Mouse (Mus musculus) liver, embryonic 13.5 days (tissue): Measurements from ENCODE around the gene Pdhx. TPM values are rescaled to one million over a fixed set of nuclear protein-coding genes. Genes with fewer than 3 reads are reported as not detected.

ENCODE experiments used
- ATAC-seq: fragments of 200-750 bp; cut with Nextera tagmentation; 2 replicates; pipeline ENCODE4 v1.8.0; 2017; ENCODE audit warnings: low read depth, mild to moderate bottlenecking, moderate number of reproducible peaks, moderate library complexity
- DNase-seq: peaks from one replicate; pipeline ENCODE4 v3.0.0; 2022
- H3K27ac ChIP-seq: fragments of 300-500 bp; sonication (generic); 2 replicates; pipeline ENCODE4 v1.5.1; 2015; ENCODE audit warnings: moderate library complexity, mild to moderate bottlenecking, inconsistent platforms
- H3K27me3 ChIP-seq: fragments of 300-500 bp; sonication (generic); 2 replicates; pipeline ENCODE4 v1.6.1; 2015; ENCODE audit warnings: mild to moderate bottlenecking, inconsistent platforms
- H3K36me3 ChIP-seq: fragments of 300-500 bp; sonication (generic); 2 replicates; pipeline ENCODE4 v1.6.1; 2015; ENCODE audit warnings: mild to moderate bottlenecking, inconsistent platforms
- H3K4me1 ChIP-seq: fragments of 300-500 bp; sonication (generic); replicated peaks from 2 replicates; pipeline ENCODE4 v1.6.1; 2015; ENCODE audit warnings: inconsistent platforms
- H3K4me2 ChIP-seq: fragments of 300-500 bp; sonication (generic); 2 replicates; pipeline ENCODE4 v1.6.1; 2015; ENCODE audit warnings: inconsistent platforms, mild to moderate bottlenecking, moderate library complexity
- H3K4me3 ChIP-seq: fragments of 300-500 bp; sonication (generic); replicated peaks from 2 replicates; pipeline ENCODE4 v1.5.1; 2015; ENCODE audit warnings: mild to moderate bottlenecking, inconsistent platforms
- H3K9ac ChIP-seq: fragments of 300-500 bp; sonication (generic); 2 replicates; pipeline ENCODE4 v1.6.1; 2015; ENCODE audit warnings: mild to moderate bottlenecking, inconsistent platforms
- H3K9me3 ChIP-seq: fragments of 300-500 bp; sonication (generic); replicated peaks from 2 replicates; pipeline ENCODE4 v1.6.1; 2016; ENCODE audit warnings: inconsistent platforms
- WGBS: fragments of 180-500 bp; shearing (Covaris S2); methylation state at CpG from one replicate; pipeline ENCODE4 v1.1.7; 2015; ENCODE audit not compliant: insufficient replicate concordance; 5-methylcytosine and 5-hydroxymethylcytosine counted together
- polyA plus RNA-seq: library from polyadenylated mRNA; unstranded; fragments of >200 nt; fragmentation: Nextera tagmentation; extraction: Ambion mirVana; gene quantifications from 2 replicates; pipeline ENCODE4 v1.2.1, GENCODE M21; 2015

Gene Pdhx
- polyA plus RNA-seq, 1 experiment from 2014 or later = 25.7 TPM

GRCm38 (mm10) chr2:103055820-103056219 is 17.5 kb downstream of the Pdhx start:
- no peak for DNase-seq
- no peak for ATAC-seq
- WGBS = 79% methylated on average over 6 of the region's 6 CpGs
- no peak overlapping the region for H3K4me3 ChIP-seq
- no peaks in the 10 kb centered on the region for H3K9me3 ChIP-seq
- H3K27ac ChIP-seq = no peak overlapping the region
- H3K4me2 ChIP-seq = no peak overlapping the region
- H3K27me3 ChIP-seq = no peaks in the 10 kb centered on the region
- H3K9ac ChIP-seq = no peak overlapping the region
- H3K4me1 ChIP-seq = 0 out of 2 replicates have a peak, but pooled peaks cover 3% of the 10 kb centered on the region
- H3K36me3 ChIP-seq = peaks cover 7% of the 10 kb centered on the region; the same call in 1 of the 2 replicates

DNA sequence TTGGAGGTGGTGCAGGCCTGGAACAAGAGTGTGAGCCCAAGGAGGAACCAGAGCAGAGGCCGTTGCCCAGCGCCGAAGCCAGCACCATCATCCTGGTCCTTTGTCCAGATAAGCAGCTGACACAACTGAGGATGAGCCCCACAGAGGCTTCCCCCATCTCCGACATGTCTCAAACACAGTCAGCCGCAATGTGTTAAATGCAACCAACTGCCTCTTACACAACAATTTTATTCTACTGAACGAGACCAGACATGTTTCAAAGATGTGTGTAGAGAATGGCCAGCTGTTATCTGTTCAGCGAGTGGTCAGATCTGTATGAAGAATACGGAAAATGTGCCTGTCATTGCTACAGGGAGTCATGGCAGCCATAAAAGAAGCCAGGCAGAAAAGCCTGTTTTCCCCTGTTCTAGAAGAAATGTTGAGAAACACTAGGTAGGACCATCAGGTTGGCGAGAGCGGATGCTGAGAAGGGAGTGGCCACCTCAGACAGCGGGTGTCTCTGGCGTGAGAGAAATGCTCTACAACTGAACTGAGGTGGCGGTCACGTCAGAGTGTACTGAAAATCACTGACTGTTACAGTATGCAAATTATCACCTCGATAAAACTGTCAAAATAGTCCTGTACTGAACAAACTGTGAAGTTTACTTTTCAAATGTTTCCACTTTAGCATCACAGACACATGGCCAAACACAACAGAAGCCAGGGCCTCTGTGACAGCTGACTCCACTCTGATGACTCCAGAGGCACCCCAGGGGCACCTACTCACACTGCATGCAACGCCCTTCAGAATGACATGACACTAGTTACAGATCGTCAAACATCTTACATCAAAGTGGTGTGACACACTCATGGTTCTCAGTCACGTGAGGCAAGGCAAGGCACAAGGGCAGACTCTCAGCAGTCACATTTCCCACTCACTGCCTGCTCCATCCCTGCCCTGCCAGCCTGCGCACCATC is 21.1 kb downstream of the Pdhx start:
- ATAC-seq = no peak
- no peak for DNase-seq
- Histone ChIP-seq H3K4me2 (no peak overlapping the region), H3K36me3 (no peaks in the 10 kb centered on the region; the same call in 1 of the 2 replicates), H3K9ac (no peak overlapping the region), H3K9me3 (no peaks in the 10 kb centered on the region), H3K4me3 (no peak overlapping the region), H3K4me1 (no peaks in the 10 kb centered on the region), H3K27me3 (no peaks in the 10 kb centered on the region), H3K27ac (no peak overlapping the region)
- WGBS = 80% methylated on average over 19 of the region's 19 CpGs

- Histone ChIP-seq H3K4me2 (no peak overlapping the region), H3K9me3 (no peaks in the 10 kb centered on the region), H3K4me3 (no peak overlapping the region), H3K36me3 (peaks cover 6% of the 10 kb centered on the region), H3K4me1 (no peaks in the 10 kb centered on the region), H3K27ac (no peak overlapping the region), H3K27me3 (no peaks in the 10 kb centered on the region), H3K9ac (no peak overlapping the region)
- 82% methylated on average over 2 of the region's 2 CpGs for WGBS
- DNase-seq (no peak), ATAC-seq (no peak)
Measured at GRCm38 (mm10) chr2:103045286-103045685, 28.0 kb downstream of the Pdhx start.

- no peak overlapping the region for H3K4me3 ChIP-seq
- H3K9ac ChIP-seq = no peak overlapping the region
- H3K4me2 ChIP-seq = no peak overlapping the region
- 87% methylated on average over 8 of the region's 8 CpGs for WGBS
- ATAC-seq = no peak
- H3K4me1 ChIP-seq = no peaks in the 10 kb centered on the region
- peaks cover 13% of the 10 kb centered on the region for H3K36me3 ChIP-seq
- no peaks in the 10 kb centered on the region for H3K9me3 ChIP-seq
- DNase-seq = no peak
- H3K27ac ChIP-seq = no peak overlapping the region
- no peaks in the 10 kb centered on the region for H3K27me3 ChIP-seq
Measured at GRCm38 (mm10) chr2:103040896-103041295, 32.4 kb downstream of the Pdhx start.

DNA sequence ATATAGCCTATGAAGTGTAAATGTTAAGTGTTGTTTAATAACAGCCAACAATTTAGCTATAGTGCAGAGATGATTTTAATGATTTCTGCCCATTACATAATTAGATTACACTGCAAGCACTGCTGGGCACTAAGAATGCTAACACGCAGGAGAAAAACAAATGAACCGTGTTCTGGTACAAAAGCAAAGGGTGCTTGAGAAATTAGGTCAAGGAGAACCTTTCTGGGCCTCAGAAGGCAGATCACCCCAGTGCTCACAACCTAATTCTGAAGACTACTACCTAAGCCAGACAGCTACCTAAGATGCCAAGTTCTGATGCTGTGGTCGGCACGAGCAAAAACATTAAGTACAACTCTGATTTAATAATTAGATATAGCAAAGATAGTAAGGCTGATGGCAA is 35.5 kb downstream of the Pdhx start:
- DNase-seq = no peak
- 87% methylated on average over 4 of the region's 4 CpGs for WGBS
- Histone ChIP-seq H3K9me3 (no peaks in the 10 kb centered on the region), H3K4me1 (no peaks in the 10 kb centered on the region), H3K4me3 (no peak overlapping the region), H3K27ac (no peak overlapping the region), H3K9ac (no peak overlapping the region), H3K36me3 (peaks cover 20% of the 10 kb centered on the region), H3K27me3 (no peaks in the 10 kb centered on the region), H3K4me2 (no peak overlapping the region)
- ATAC-seq = no peak

- Histone ChIP-seq H3K9me3 (no peaks in the 10 kb centered on the region), H3K9ac (no peak overlapping the region), H3K4me1 (peaks cover 26% of the 10 kb centered on the region), H3K27ac (no peak overlapping the region), H3K36me3 (peaks cover 17% of the 10 kb centered on the region), H3K4me2 (no peak overlapping the region), H3K27me3 (no peaks in the 10 kb centered on the region), H3K4me3 (no peak overlapping the region)
- no peak for DNase-seq
- 88% methylated on average over 3 of the region's 3 CpGs for WGBS
- no peak for ATAC-seq
Measured at GRCm38 (mm10) chr2:103022728-103023127, 50.6 kb downstream of the Pdhx start.

GRCm38 (mm10) chr2:103020191-103020987 is 52.9 kb downstream of the Pdhx start:
- ATAC-seq = no peak
- WGBS = 77% methylated on average over 4 of the region's 4 CpGs
- Histone ChIP-seq H3K4me2 (no peak overlapping the region), H3K36me3 (peaks cover 15% of the 10 kb centered on the region; the same call in 1 of the 2 replicates), H3K27ac (no peak overlapping the region), H3K9ac (no peak overlapping the region), H3K27me3 (no peaks in the 10 kb centered on the region), H3K9me3 (no peaks in the 10 kb centered on the region), H3K4me1 (peaks cover 38% of the 10 kb centered on the region), H3K4me3 (no peak overlapping the region)
- no peak for DNase-seq

DNA sequence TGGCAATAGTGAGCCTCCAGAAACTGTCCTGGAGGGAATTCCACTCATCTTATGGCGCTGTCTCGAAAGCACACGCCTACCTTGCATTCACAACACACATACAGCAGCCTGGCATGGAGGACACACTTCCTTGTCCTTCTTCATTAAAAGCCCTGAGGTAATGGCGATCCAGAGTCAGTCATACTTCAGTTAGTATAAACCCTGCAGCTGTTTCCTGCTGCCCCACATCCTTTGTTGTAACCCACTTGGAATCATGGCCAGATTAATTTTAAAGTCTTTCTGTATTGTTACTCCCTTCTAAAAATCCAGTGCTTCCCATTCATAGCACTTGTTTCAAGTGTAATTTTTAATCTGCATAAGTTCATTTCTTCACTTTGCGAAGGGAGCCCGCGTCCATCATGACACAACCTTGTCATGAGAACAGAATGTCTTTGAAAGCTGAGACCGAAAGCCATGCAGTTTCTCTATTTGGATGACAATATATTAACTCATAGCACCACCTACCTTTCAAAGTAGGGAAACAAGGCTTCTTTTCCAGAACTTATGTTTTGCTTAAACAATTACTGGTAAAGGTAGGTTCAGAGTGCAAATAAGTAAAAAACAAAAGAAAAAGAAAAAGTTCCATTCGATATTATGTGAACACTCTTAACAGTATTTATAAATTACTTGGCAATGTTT is 54.4 kb downstream of the Pdhx start:
- ATAC-seq (no peak), DNase-seq (no peak)
- 74% methylated on average over 9 of the region's 9 CpGs for WGBS

DNA sequence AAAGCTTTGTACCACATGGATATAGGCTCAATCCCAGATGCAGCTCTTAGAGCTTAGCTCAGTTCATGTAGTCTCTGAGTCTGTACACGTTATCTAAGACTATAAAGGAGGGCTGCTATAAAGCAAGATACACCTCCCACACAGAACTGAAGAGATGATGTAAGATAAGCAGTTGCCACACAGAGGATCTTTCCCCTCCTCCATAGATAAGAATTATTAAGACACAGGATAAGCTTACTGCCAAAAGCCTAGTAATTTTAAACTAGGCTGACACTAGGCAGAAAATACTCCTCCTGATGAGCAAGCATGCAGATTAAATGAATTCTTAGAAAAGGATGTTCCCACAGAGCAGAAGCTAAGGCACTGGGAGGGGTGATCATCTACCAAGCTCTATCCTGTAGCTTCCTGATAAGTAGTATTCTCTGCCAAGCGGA is 55.9 kb downstream of the Pdhx start:
- peak overlapping the region; percentile 32 for H3K4me2 ChIP-seq
- 17% methylated on average over 2 of the region's 2 CpGs for WGBS
- no peaks in the 10 kb centered on the region for H3K27me3 ChIP-seq
- no peak overlapping the region for H3K4me3 ChIP-seq
- no peak overlapping the region for H3K9ac ChIP-seq
- H3K36me3 ChIP-seq = 0 out of 2 replicates have a peak, but pooled peaks cover 7% of the 10 kb centered on the region
- DNase-seq (peak; percentile 37), ATAC-seq (peak; percentile 89)
- 0 out of 2 replicates have a peak overlapping the region, but pooled peaks have one; percentile 10 for H3K27ac ChIP-seq
- no peaks in the 10 kb centered on the region for H3K9me3 ChIP-seq
- peaks cover 38% of the 10 kb centered on the region for H3K4me1 ChIP-seq

More for the DNA sequence above, 54.4 kb downstream of the Pdhx start:
- Histone ChIP-seq H3K4me2 (no peak overlapping the region), H3K36me3 (peaks cover 12% of the 10 kb centered on the region; the same call in 1 of the 2 replicates), H3K9ac (no peak overlapping the region), H3K4me1 (peaks cover 38% of the 10 kb centered on the region), H3K27me3 (no peaks in the 10 kb centered on the region), H3K27ac (no peak overlapping the region), H3K9me3 (no peaks in the 10 kb centered on the region), H3K4me3 (no peak overlapping the region)

- no peak overlapping the region for H3K9ac ChIP-seq
- DNase-seq (no peak), ATAC-seq (no peak)
- H3K27ac ChIP-seq = no peak overlapping the region
- H3K27me3 ChIP-seq = no peaks in the 10 kb centered on the region
- H3K9me3 ChIP-seq = no peaks in the 10 kb centered on the region
- H3K4me3 ChIP-seq = no peak overlapping the region
- H3K36me3 ChIP-seq = no peaks in the 10 kb centered on the region
- peaks cover 36% of the 10 kb centered on the region for H3K4me1 ChIP-seq
- H3K4me2 ChIP-seq = no peak overlapping the region
Measured at GRCm38 (mm10) chr2:103016089-103016488, 57.2 kb downstream of the Pdhx start.
